Mouse (Mus musculus): ENCODE measurements around the gene Atf7ip2. TPM values are rescaled to one million over a fixed set of nuclear protein-coding genes. Genes with fewer than 3 reads are reported as not detected.

Gene Atf7ip2
- total RNA-seq (2014; rRNA removed), result 0.05 TPM in 1 of 2 replicates, not detected in the other
- 0.21 and 0.25 TPM in 2 replicates for polyA plus RNA-seq (2015; fragmentation: Nextera tagmentation; extraction: Ambion mirVana)

GRCm38 (mm10) chr16:10192679-10193506 is at the start of gene Atf7ip2:
Gene Atf7ip2 (plus strand): TSS chr16:10192712.
- no peak within 1 kb of the TSS for H3K27ac ChIP-seq (ENCODE audit: low read depth, low read length)
- peak within 1 kb of the TSS; percentile 96 for H3K4me2 ChIP-seq (ENCODE audit: low read depth, low read length, poor library complexity, severe bottlenecking)
- peak; percentile 94 for ATAC-seq (ENCODE audit: low FRiP score)
- H3K36me3 ChIP-seq (ENCODE audit: insufficient read depth, low read length), result no peaks in the 10 kb centered on the region
- no peaks in the 10 kb centered on the region for H3K27me3 ChIP-seq (ENCODE audit: insufficient read depth, low read length)
- H3K9me3 ChIP-seq (ENCODE audit: low read length), result 0 out of 2 replicates have a peak, but pooled peaks cover 3% of the 10 kb centered on the region
- H3K4me1 ChIP-seq (ENCODE audit: insufficient read depth, low read length), result no peaks in the 10 kb centered on the region
- peak within 1 kb of the TSS; percentile 61 for H3K4me3 ChIP-seq (ENCODE audit: low read depth, low read length)
- no peak for TF ChIP-seq CTCF (IDR thresholded peaks at IDR 0.05)
- under 1% methylated on average over 55 of the region's 63 CpGs for WGBS
- peak within 1 kb of the TSS; percentile 52 for H3K9ac ChIP-seq (replicated peaks; ENCODE audit: low read length, poor library complexity, severe bottlenecking)
- peak; percentile 89 for DNase-seq (ENCODE audit: low spot score)

DNA sequence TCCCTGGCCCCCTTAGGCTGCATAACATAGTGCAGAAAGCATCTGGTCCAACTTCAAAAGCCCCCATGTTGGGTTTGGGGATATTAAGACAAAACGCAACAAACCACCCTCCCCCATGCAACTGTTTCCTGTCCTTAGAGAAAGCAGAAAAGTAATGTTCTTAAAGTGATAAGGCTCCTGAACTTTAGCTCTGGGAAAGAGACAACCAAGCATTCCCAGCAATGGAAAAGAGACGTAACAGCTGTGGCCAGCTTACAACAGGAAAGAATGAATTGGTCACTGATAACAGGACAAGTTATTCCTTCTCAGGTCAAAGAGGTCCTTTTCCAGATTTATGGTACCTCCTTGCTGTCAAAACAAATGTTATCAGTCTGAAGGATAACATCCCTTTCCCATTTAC is 49.3 kb upstream of the Atf7ip2 start:
- ATAC-seq (ENCODE audit: low FRiP score), result no peak
- 88% methylated on average over 2 of the region's 2 CpGs for WGBS
- H3K27me3 ChIP-seq (ENCODE audit: insufficient read depth, low read length), result no peaks in the 10 kb centered on the region
- H3K4me1 ChIP-seq (ENCODE audit: insufficient read depth, low read length), result no peaks in the 10 kb centered on the region
- H3K9ac ChIP-seq (replicated peaks; ENCODE audit: low read length, poor library complexity, severe bottlenecking), result no peak overlapping the region
- no peak overlapping the region for H3K4me3 ChIP-seq (ENCODE audit: low read depth, low read length)
- H3K27ac ChIP-seq (ENCODE audit: low read depth, low read length), result no peak overlapping the region
- no peak for TF ChIP-seq CTCF (IDR thresholded peaks at IDR 0.05)
- H3K9me3 ChIP-seq (ENCODE audit: low read length), result no peaks in the 10 kb centered on the region
- no peak overlapping the region for H3K4me2 ChIP-seq (ENCODE audit: low read depth, low read length, poor library complexity, severe bottlenecking)
- no peak for DNase-seq (ENCODE audit: low spot score)
- H3K36me3 ChIP-seq (ENCODE audit: insufficient read depth, low read length), result no peaks in the 10 kb centered on the region

- H3K27ac ChIP-seq (ENCODE audit: low read depth, low read length), result no peak overlapping the region
- no peaks in the 10 kb centered on the region for H3K27me3 ChIP-seq (ENCODE audit: insufficient read depth, low read length)
- DNase-seq (ENCODE audit: low spot score), result no peak
- no peak for ATAC-seq (ENCODE audit: low FRiP score)
- no peak overlapping the region for H3K9ac ChIP-seq (replicated peaks; ENCODE audit: low read length, poor library complexity, severe bottlenecking)
- no peak overlapping the region for H3K4me3 ChIP-seq (ENCODE audit: low read depth, low read length)
- TF ChIP-seq CTCF (IDR thresholded peaks at IDR 0.05), result no peak
- no peak overlapping the region for H3K4me2 ChIP-seq (ENCODE audit: low read depth, low read length, poor library complexity, severe bottlenecking)
- no peaks in the 10 kb centered on the region for H3K4me1 ChIP-seq (ENCODE audit: insufficient read depth, low read length)
- 93% methylated on average over 5 of the region's 5 CpGs for WGBS
- H3K36me3 ChIP-seq (ENCODE audit: insufficient read depth, low read length), result no peaks in the 10 kb centered on the region
- H3K9me3 ChIP-seq (ENCODE audit: low read length), result no peaks in the 10 kb centered on the region
These were observed 45.1 kb upstream of the Atf7ip2 start for GRCm38 (mm10) chr16:10147401-10147800.

- Histone ChIP-seq H3K9me3 (ENCODE audit: low read length) (no peaks in the 10 kb centered on the region), H3K4me3 (ENCODE audit: low read depth, low read length) (no peak overlapping the region), H3K9ac (replicated peaks; ENCODE audit: low read length, poor library complexity, severe bottlenecking) (no peak overlapping the region), H3K4me1 (ENCODE audit: insufficient read depth, low read length) (no peaks in the 10 kb centered on the region), H3K36me3 (ENCODE audit: insufficient read depth, low read length) (no peaks in the 10 kb centered on the region), H3K27ac (ENCODE audit: low read depth, low read length) (no peak overlapping the region), H3K27me3 (ENCODE audit: insufficient read depth, low read length) (no peaks in the 10 kb centered on the region), H3K4me2 (ENCODE audit: low read depth, low read length, poor library complexity, severe bottlenecking) (no peak overlapping the region)
- TF ChIP-seq CTCF (IDR thresholded peaks at IDR 0.05), result no peak
- DNase-seq (ENCODE audit: low spot score) (no peak), ATAC-seq (ENCODE audit: low FRiP score) (no peak)
- 92% methylated on average over 8 of the region's 8 CpGs for WGBS
These were observed 23.2 kb upstream of the Atf7ip2 start for GRCm38 (mm10) chr16:10169123-10169905.

DNA sequence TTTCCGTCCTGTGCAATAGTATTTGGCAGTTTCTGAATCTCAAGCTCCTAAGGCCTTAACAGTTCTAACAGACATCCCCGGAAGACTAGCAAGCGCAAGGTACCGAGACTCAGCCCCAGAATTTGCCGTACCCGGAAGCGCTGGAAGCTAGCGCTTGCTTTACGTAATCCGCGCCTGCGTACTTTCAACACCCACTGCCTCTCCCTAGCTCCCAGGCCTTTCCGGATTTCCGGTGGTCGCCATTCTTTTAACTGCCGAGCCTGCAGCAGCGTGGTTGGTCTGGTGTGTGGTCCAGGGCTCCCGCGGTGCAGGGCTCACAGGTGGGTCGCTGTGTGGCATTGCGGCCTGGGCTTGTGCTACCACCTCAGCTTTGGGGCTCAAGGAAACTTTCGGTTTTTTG is 22.5 kb upstream of the Atf7ip2 start, which contains the start of gene Rpl39l:
Gene Rpl39l (plus strand): TSS at position 222 of the 400 bp plus-strand sequence.
- no peaks in the 10 kb centered on the region for H3K36me3 ChIP-seq (ENCODE audit: insufficient read depth, low read length)
- no peak within 1 kb of the TSS for H3K9ac ChIP-seq (replicated peaks; ENCODE audit: low read length, poor library complexity, severe bottlenecking)
- ATAC-seq (ENCODE audit: low FRiP score), result no peak
- no peaks in the 10 kb centered on the region for H3K27me3 ChIP-seq (ENCODE audit: insufficient read depth, low read length)
- H3K9me3 ChIP-seq (ENCODE audit: low read length), result no peaks in the 10 kb centered on the region
- H3K4me2 ChIP-seq (ENCODE audit: low read depth, low read length, poor library complexity, severe bottlenecking), result no peak within 1 kb of the TSS
- no peak for TF ChIP-seq CTCF (IDR thresholded peaks at IDR 0.05)
- 89% methylated on average over 22 of the region's 22 CpGs for WGBS
- no peak within 1 kb of the TSS for H3K27ac ChIP-seq (ENCODE audit: low read depth, low read length)
- no peak for DNase-seq (ENCODE audit: low spot score)
- no peaks in the 10 kb centered on the region for H3K4me1 ChIP-seq (ENCODE audit: insufficient read depth, low read length)
- no peak within 1 kb of the TSS for H3K4me3 ChIP-seq (ENCODE audit: low read depth, low read length)
